In genomic region chr7:46487354-46487753, GRCm38 (mm10) we compare ENCODE assay signal across 20 mouse cellular contexts.
"Had no signal": no experiment of that assay in that cellular context is flagged by ENCODE, and none has a peak within 500 bp of the region (broad histone marks: within the 10 kb centered on the region; RNA-seq: fewer than 3 reads in every experiment).

No protein-coding gene starts in this region.

- H3K4me2 ChIP-seq: limb, embryonic 13.5 days; liver, embryonic 12.5 days; liver, embryonic 15.5 days; midbrain, embryonic 13.5 days; neural tube, embryonic 13.5 days; stomach, embryonic 15.5 days had no signal

- H3K4me1 ChIP-seq: liver, embryonic 15.5 days had no signal

- H3K36me3 ChIP-seq: limb, embryonic 10.5 days; limb, embryonic 13.5 days; liver, embryonic 12.5 days; liver, embryonic 15.5 days; midbrain, embryonic 13.5 days; neural tube, embryonic 13.5 days; stomach, embryonic 15.5 days had no signal

- H3K9ac ChIP-seq: limb, embryonic 13.5 days; liver, embryonic 12.5 days; liver, embryonic 15.5 days; midbrain, embryonic 13.5 days; neural tube, embryonic 13.5 days; stomach, embryonic 15.5 days had no signal

- H3K4me3 ChIP-seq: layer of hippocampus, adult 2 months; limb, embryonic 10.5 days; limb, embryonic 13.5 days; liver, embryonic 12.5 days; liver, embryonic 15.5 days; midbrain, embryonic 13.5 days; myocyte; neural tube, embryonic 13.5 days; stomach, embryonic 15.5 days had no signal

- H3K27me3 ChIP-seq: limb, embryonic 13.5 days; liver, embryonic 12.5 days; liver, embryonic 15.5 days; midbrain, embryonic 13.5 days; neural tube, embryonic 13.5 days; stomach, embryonic 15.5 days had no signal

- H3K9me3 ChIP-seq: limb, embryonic 10.5 days; limb, embryonic 13.5 days; liver, embryonic 12.5 days; liver, embryonic 15.5 days; midbrain, embryonic 13.5 days; neural tube, embryonic 13.5 days; stomach, embryonic 15.5 days had no signal

- H3K27ac ChIP-seq: kidney, postnatal 0 days; layer of hippocampus, adult 2 months; limb, embryonic 10.5 days; limb, embryonic 13.5 days; liver, embryonic 12.5 days; liver, embryonic 15.5 days; midbrain, embryonic 13.5 days; neural tube, embryonic 13.5 days; stomach, embryonic 15.5 days had no signal

- ATAC-seq: intestine, postnatal 0 days; liver, embryonic 12.5 days; midbrain, embryonic 13.5 days; midbrain, embryonic 16.5 days had no signal

- DNase-seq: kidney, adult 2 months; kidney, postnatal 25 days; layer of hippocampus, adult 9-11 months; liver; retina, postnatal 1 day; right cerebral cortex, postnatal 25 days; spleen, adult 18-20 months; thymus, postnatal 25 days had no signal
